30 mouse cellular contexts compared by ENCODE assay signal in the genomic region with DNA sequence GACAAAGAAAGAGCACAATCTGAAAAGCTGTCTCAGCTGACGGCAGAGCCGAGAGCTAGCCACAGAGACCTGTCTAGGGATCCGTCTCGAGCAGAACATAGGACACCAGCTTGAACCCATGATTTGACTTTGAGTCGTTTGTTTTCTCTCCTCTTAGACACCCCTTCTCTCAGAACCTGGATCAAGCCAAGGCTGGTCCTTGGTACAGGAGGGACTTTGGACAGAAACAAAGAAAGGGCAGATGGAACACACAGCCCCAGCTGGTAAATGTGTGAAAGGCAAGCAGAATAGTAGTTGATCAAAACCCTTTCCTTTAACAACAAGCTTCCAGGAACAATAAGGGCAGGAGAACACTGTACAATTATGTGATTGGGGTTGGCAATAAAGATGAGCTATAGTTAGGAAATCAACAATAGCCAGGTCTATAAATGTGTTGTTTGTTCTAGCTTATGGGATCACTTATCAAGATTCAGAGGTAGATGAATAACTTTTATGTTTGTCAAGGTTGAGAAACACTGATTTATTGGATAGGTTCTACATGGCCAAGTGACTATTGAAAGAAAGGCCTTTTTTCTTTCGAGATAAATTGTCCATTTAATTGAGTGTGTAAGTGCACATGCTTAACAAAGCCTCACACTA. TPM values are rescaled to one million over a fixed set of nuclear protein-coding genes. Genes with fewer than 3 reads are reported as not detected.
A peak's percentile ranks its signal among the peaks of the same experiment; 100 is the strongest.
DNase-seq lines count a peak whose midpoint lies in the region; ATAC-seq and TF ChIP-seq lines count a peak whose summit lies in the region.
"Had no signal": no experiment of that assay in that cellular context is flagged by ENCODE, and none has a peak within 500 bp of the region (broad histone marks: within the 10 kb centered on the region; RNA-seq: fewer than 3 reads in every experiment).

No protein-coding gene starts in this region.

- no peak overlapping the region for H3K9ac ChIP-seq in kidney, embryonic 16.5 days (replicated peaks; ENCODE audit: low read length)
- no peak overlapping the region for H3K9ac ChIP-seq in intestine, embryonic 15.5 days
- H3K9ac ChIP-seq: embryonic facial prominence, embryonic 13.5 days; forebrain, embryonic 15.5 days; heart, embryonic 13.5 days; liver, embryonic 14.5 days; neural tube, embryonic 15.5 days had no signal

- H3K4me2 ChIP-seq in kidney, embryonic 16.5 days (replicated peaks; ENCODE audit: low read depth, low read length), result no peak overlapping the region
- no peak overlapping the region for H3K4me2 ChIP-seq in intestine, embryonic 15.5 days (replicated peaks)
- H3K4me2 ChIP-seq: embryonic facial prominence, embryonic 13.5 days; forebrain, embryonic 15.5 days; heart, embryonic 13.5 days; neural tube, embryonic 15.5 days had no signal

- no peak for ATAC-seq in kidney, embryonic 16.5 days (ENCODE audit: low FRiP score, low TSS enrichment)
- peak; percentile 81 for ATAC-seq in intestine, embryonic 15.5 days
- ATAC-seq: forebrain, embryonic 15.5 days; hindbrain, postnatal 0 days; Patski had no signal

- H3K36me3 ChIP-seq in kidney, embryonic 16.5 days (ENCODE audit: insufficient read depth, low read length), result no peaks in the 10 kb centered on the region
- no peaks in the 10 kb centered on the region for H3K36me3 ChIP-seq in intestine, embryonic 15.5 days
- H3K36me3 ChIP-seq: embryonic facial prominence, embryonic 13.5 days; forebrain, embryonic 15.5 days; G1E; heart, embryonic 13.5 days; midbrain, embryonic 10.5 days; neural tube, embryonic 15.5 days had no signal

- WGBS in kidney, embryonic 16.5 days, result 62% methylated on average over 6 of the region's 6 CpGs
- 61% methylated on average over 6 of the region's 6 CpGs for WGBS in intestine, embryonic 15.5 days

- no peaks in the 10 kb centered on the region for H3K27me3 ChIP-seq in kidney, embryonic 16.5 days (ENCODE audit: insufficient read depth, low read length)
- no peaks in the 10 kb centered on the region for H3K27me3 ChIP-seq in intestine, embryonic 15.5 days (replicated peaks)
- H3K27me3 ChIP-seq: CH12.LX; embryonic facial prominence, embryonic 13.5 days; heart, embryonic 13.5 days; neural tube, embryonic 15.5 days; Patski had no signal

- no peaks in the 10 kb centered on the region for H3K9me3 ChIP-seq in kidney, embryonic 16.5 days (ENCODE audit: low read length)
- H3K9me3 ChIP-seq in intestine, embryonic 15.5 days, result no peaks in the 10 kb centered on the region
- H3K9me3 ChIP-seq: embryonic facial prominence, embryonic 13.5 days; forebrain, embryonic 15.5 days; G1E; heart, embryonic 13.5 days; midbrain, embryonic 10.5 days; neural tube, embryonic 15.5 days had no signal

- H3K27ac ChIP-seq in kidney, embryonic 16.5 days (ENCODE audit: low read length), result no peak overlapping the region
- H3K27ac ChIP-seq in bone marrow macrophage, adult 2 months (ENCODE audit: insufficient read depth, low read depth, low read length), result peak overlapping the region; percentile 29
- H3K27ac ChIP-seq in intestine, embryonic 15.5 days, result peak overlapping the region; percentile 85
- H3K27ac ChIP-seq: embryonic facial prominence, embryonic 13.5 days; forebrain, embryonic 15.5 days; heart, embryonic 13.5 days; hindbrain, postnatal 0 days; liver, embryonic 14.5 days; midbrain, embryonic 10.5 days; neural tube, embryonic 15.5 days; stomach, postnatal 0 days had no signal

- DNase-seq in kidney, adult 8-10 months, result peak; percentile 39 to 57
- DNase-seq in kidney, postnatal 36 days, result peak; percentile 42 to 62
- no peak for DNase-seq in gastrocnemius, postnatal 10 days
- DNase-seq in c-Kit-positive CD71-positive TER-119-positive erythroid progenitor cells, embryonic 14.5 days (ENCODE audit: low spot score), result no peak
- DNase-seq: adrenal gland, adult 2 months; B cell, adult 2 months; cerebellum, adult 2 months; cerebellum, postnatal 25 days; embryo, embryonic 11 days; gastrocnemius, postnatal 14 days; heart, postnatal 14 days; lung, postnatal 4 days; right cerebral cortex, adult 18-20 months; thymus, adult 2 months; thymus, postnatal 4 days had no signal

- TF ChIP-seq CTCF in bone marrow macrophage, adult 2 months (IDR thresholded peaks at IDR 0.05; ENCODE audit: low read depth, low read length), result no peak

- 0 out of 2 replicates have a peak, but pooled peaks cover 5% of the 10 kb centered on the region for H3K4me1 ChIP-seq in kidney, embryonic 16.5 days (ENCODE audit: insufficient read depth, low read length)
- H3K4me1 ChIP-seq in bone marrow macrophage, adult 2 months (ENCODE audit: control insufficient read depth, insufficient read depth, low read length), result peaks cover 27% of the 10 kb centered on the region
- H3K4me1 ChIP-seq in intestine, embryonic 15.5 days (replicated peaks), result peaks cover 4% of the 10 kb centered on the region; the same call in 1 of the 2 replicates
- H3K4me1 ChIP-seq: embryonic facial prominence, embryonic 13.5 days; forebrain, embryonic 15.5 days; heart, embryonic 13.5 days; neural tube, embryonic 15.5 days had no signal

- no peak for TF ChIP-seq POLR2A in bone marrow macrophage, adult 2 months (IDR thresholded peaks at IDR 0.05; ENCODE audit: borderline replicate concordance, low read depth, low read length)

- H3K4me3 ChIP-seq in kidney, embryonic 16.5 days (ENCODE audit: low read length), result no peak overlapping the region
- no peak overlapping the region for H3K4me3 ChIP-seq in bone marrow macrophage, adult 2 months (ENCODE audit: insufficient read depth, low read length)
- no peak overlapping the region for H3K4me3 ChIP-seq in intestine, embryonic 15.5 days (replicated peaks)
- H3K4me3 ChIP-seq: embryonic facial prominence, embryonic 13.5 days; erythroblast, embryonic 14.5 days; forebrain, embryonic 15.5 days; heart, embryonic 13.5 days; midbrain, embryonic 10.5 days; neural tube, embryonic 15.5 days had no signal

RNA-seq across cellular contexts. Expression of gene Tax1bp1, which starts 31.6 kb away (rescaled TPM):
- 134 and 135 TPM in 2 replicates for polyA plus RNA-seq in kidney, embryonic 16.5 days (2015; fragmentation: Nextera tagmentation; extraction: Ambion mirVana)
- 106 and 108 TPM in 2 replicates for polyA plus RNA-seq in bone marrow macrophage, adult 2 months (2012; ENCODE audit: insufficient read depth, insufficient read length, missing spikeins)
- 162 and 172 TPM in 2 replicates for polyA plus RNA-seq in intestine, embryonic 15.5 days (2015; fragmentation: Nextera tagmentation; extraction: Ambion mirVana)
- total RNA-seq in gastrocnemius, postnatal 10 days (2021), result 10 to 100 TPM; 63.9 to 66.6 TPM

RNA-seq across cellular contexts. Expression of gene Hibadh, which starts 41.8 kb away (rescaled TPM):
- polyA plus RNA-seq in kidney, embryonic 16.5 days (2015; fragmentation: Nextera tagmentation; extraction: Ambion mirVana), result 164 and 171 TPM in 2 replicates
- polyA plus RNA-seq in bone marrow macrophage, adult 2 months (2012; ENCODE audit: insufficient read depth, insufficient read length, missing spikeins), result 40.6 and 41.2 TPM in 2 replicates
- 135 and 137 TPM in 2 replicates for polyA plus RNA-seq in intestine, embryonic 15.5 days (2015; fragmentation: Nextera tagmentation; extraction: Ambion mirVana)
- 10 to 100 TPM; 81.3 to 91.6 TPM for total RNA-seq in gastrocnemius, postnatal 10 days (2021)

Comparison
In these comparisons a context has a peak if more than half of its experiments do, and no peak if none do; other contexts are left out.
1. DNase-seq: peak in kidney, adult 8-10 months (2 of 2) and kidney, postnatal 36 days (2 of 2); none in gastrocnemius, postnatal 10 days (single experiment) and c-Kit-positive CD71-positive TER-119-positive erythroid progenitor cells, embryonic 14.5 days (single experiment).